Mouse (Mus musculus): ENCODE measurements around the gene Tut4.

Gene Tut4

GRCm38 (mm10) chr4:108539701-108540100, 80.5 kb downstream of the Tut4 start:
- DNase-seq, result no peak

- DNase-seq, result no peak
Observed at GRCm38 (mm10) chr4:108565026-108565425, 105.8 kb downstream of the Tut4 start.

- no peak for DNase-seq
Observed at GRCm38 (mm10) chr4:108572644-108573043, 113.4 kb downstream of the Tut4 start.

GRCm38 (mm10) chr4:108578840-108579742, 119.9 kb downstream of the Tut4 start, which contains the start of the genes Prpf38a and Orc1:
TSS of gene Prpf38a (minus strand) at chr4:108579336.
TSS of gene Orc1 (plus strand) at chr4:108579423.
- DNase-seq, result peak; percentile 96 to 97

GRCm38 (mm10) chr4:108579743-108580411, 120.7 kb downstream of the Tut4 start:
- no peak for DNase-seq

GRCm38 (mm10) chr4:108593376-108593775, 134.2 kb downstream of the Tut4 start:
- DNase-seq, result no peak

- no peak for DNase-seq
Observed at GRCm38 (mm10) chr4:108595785-108596184, 136.6 kb downstream of the Tut4 start.

GRCm38 (mm10) chr4:108598306-108598705, 139.1 kb downstream of the Tut4 start:
- DNase-seq, result no peak

GRCm38 (mm10) chr4:108601870-108602269, 142.6 kb downstream of the Tut4 start:
- DNase-seq, result no peak

GRCm38 (mm10) chr4:108608651-108609050, 149.4 kb downstream of the Tut4 start:
- no peak for DNase-seq

All from thymus, postnatal 36 days (tissue).